Mouse (Mus musculus) stomach, postnatal 0 days (tissue): ENCODE measurements at regions not wholly inside any gene's neighbourhood (a gene's known extent, or its start where the extent isn't known, plus 50 kb on each side); places are given as distances from the start of the nearest gene placed in this dataset.

Experiments
- CTCF ChIP-seq: IDR thresholded peaks from 2 replicates; pipeline ENCODE4 v1.5.1; 2016; ENCODE audit warnings: antibody characterized with exemption, low read depth, mild to moderate bottlenecking, moderate library complexity
- EP300 ChIP-seq: optimal IDR thresholded peaks from 2 replicates; pipeline ENCODE3; 2016; ENCODE audit warnings: antibody characterized with exemption

DNA sequence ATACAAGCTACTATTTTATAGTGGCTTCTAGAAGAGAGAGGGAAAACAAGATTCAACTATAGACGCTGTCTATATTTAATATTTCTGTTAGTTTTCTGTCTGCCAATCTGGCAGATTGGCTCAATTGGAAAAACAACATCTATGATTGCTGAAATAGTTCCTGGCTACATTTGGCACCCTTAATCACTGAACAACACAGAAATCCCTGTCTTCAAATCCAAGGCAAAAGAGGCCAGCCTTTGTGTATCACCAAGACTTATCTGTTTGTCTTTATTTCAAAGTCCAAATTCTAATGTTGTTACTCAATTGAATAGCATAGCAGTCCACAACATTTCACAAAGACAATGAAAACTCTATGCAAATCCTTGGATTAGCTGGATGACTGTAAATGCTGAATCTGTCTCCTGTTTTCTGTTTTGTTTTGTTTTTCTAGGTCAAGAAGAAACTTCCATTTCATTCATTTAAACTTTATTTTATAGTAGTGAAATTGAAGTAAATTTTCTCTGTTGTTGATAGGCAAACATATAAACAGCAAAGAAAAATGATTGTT is 265.1 kb upstream of the Gm9747 start:
- TF ChIP-seq CTCF (no peak), EP300 (no peak)
